Mouse (Mus musculus): ENCODE data around the gene Zfp65. TPM values are rescaled to one million over a fixed set of nuclear protein-coding genes. Genes with fewer than 3 reads are reported as not detected.
"Not testable (repeated sequence)": the region's sequence is repeated elsewhere in the genome, so short reads cannot be mapped to it uniquely, and the experiment has no call there.

Gene Zfp65
- polyA plus RNA-seq (2015; fragmentation: Nextera tagmentation; extraction: Ambion mirVana), result 9.8 and 10.3 TPM in 2 replicates

DNA sequence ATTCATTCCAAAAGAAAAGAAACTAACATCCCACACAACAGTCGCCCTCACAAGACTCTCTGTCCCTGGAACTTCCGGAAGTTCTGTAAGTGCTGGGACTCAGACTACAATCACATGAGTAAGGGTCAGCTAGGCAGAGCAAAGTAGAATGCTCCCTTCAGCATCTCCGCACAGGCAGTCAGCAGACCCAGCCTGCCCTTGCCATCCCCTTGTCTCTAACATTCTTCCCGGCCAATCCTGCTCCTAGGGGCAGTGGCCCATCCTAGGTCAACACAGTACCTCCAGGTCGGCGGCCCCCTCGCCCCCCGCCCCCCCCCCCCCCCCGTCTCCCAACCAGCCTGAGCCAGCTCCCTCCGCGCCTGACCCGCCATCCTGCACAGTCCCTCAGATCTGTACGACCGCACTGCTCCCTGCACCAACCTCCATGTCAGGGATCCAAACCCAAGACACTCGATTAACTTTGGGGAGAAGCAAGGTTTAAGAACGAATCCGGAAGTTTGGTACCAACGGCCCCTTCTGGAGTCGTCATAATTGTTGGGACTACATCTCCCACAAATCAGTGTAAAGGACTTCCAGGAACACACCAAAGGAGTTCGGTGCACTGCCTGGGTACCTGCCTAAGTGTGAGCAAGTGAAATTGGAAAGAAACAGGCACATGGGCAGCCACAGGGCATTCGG, at the start of gene Zfp65:
Gene Zfp65 (minus strand): TSS at position 533 of the 678 bp plus-strand sequence.
- Histone ChIP-seq H3K4me3 (replicated peaks) (peak within 1 kb of the TSS; percentile 55), H3K36me3 (no peaks in the 10 kb centered on the region; the same call in 1 of the 2 replicates), H3K27ac (no peak within 1 kb of the TSS; the same call in 1 of the 2 replicates), H3K9me3 (no peaks in the 10 kb centered on the region), H3K27me3 (no peaks in the 10 kb centered on the region), H3K9ac (replicated peaks) (peak within 1 kb of the TSS; percentile 76), H3K4me1 (replicated peaks) (peaks cover 14% of the 10 kb centered on the region), H3K4me2 (replicated peaks) (peak within 1 kb of the TSS; percentile 65)
- 6% methylated on average over 16 of the region's 21 CpGs for WGBS
- peak; percentile 87 for ATAC-seq

DNA sequence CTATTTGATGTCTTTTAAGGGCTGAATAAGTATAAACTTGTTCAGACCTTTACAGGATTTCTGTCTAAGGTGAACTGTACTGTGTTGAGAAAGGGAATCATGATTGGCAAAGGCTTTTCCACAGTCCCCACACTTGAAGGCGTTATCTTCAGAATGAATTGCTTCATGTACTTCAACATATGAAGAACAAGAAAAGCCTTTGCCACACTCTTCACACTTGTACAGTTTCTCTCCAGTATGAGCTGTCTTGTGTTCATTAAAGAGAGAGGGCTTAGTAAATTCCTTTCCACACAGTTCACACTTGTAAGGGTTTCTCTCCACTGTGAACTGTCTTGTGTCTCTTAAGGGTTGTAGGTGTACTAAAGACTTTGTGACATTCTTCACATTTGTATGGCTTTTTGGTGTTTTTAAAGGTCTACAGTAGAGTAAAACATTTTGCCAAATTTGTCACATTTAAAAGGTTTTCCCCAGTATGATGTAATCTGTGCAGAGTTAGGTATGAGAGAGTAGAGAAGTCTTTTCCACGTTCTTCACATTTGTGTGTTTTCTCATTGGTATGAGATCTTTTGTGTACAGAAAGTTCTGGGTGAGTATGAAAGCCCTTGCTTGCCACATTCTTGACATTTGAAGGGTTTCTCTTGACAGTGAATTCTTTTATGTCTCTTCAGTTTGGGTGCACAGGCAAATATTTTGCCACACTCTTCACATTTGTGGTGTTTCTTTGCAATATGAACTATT, 34.2 kb upstream of the Zfp65 start:
- no peak for ATAC-seq

DNA sequence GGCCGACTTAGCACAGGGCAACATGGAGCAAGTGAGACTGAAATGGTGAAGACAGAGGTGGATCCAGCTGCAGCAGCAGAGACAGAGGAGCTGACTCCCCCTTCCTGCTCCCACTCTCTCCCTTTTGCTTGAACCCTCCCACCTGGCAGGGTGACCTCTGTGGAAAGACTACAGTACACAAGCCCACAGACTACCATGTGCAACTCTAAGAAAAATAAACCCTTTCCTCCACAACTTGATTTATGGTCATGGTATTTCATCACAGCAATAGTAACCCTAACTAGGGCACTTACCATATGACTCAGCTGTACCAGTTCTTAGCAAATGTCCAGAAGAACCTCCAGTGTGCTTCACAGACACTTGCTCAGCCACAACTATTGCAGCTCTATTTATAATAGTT, 31.0 kb upstream of the Zfp65 start:
- Histone ChIP-seq H3K4me3 (replicated peaks) (no peak overlapping the region), H3K4me2 (replicated peaks) (no peak overlapping the region), H3K27me3 (no peaks in the 10 kb centered on the region), H3K4me1 (replicated peaks) (no peaks in the 10 kb centered on the region), H3K9ac (replicated peaks) (no peak overlapping the region), H3K9me3 (no peaks in the 10 kb centered on the region), H3K36me3 (no peaks in the 10 kb centered on the region), H3K27ac (no peak overlapping the region)
- WGBS, result 85% methylated on average over 1 of the region's 1 CpGs
- ATAC-seq, result no peak

More for the DNA sequence above, 34.2 kb upstream of the Zfp65 start:
- Histone ChIP-seq H3K36me3 (no peaks in the 10 kb centered on the region), H3K4me2 (replicated peaks) (no peak overlapping the region), H3K27ac (no peak overlapping the region), H3K9me3 (no peaks in the 10 kb centered on the region), H3K27me3 (no peaks in the 10 kb centered on the region), H3K4me1 (replicated peaks) (no peaks in the 10 kb centered on the region), H3K9ac (replicated peaks) (no peak overlapping the region), H3K4me3 (replicated peaks) (no peak overlapping the region)
- WGBS, result 83% methylated on average over 2 of the region's 2 CpGs

DNA sequence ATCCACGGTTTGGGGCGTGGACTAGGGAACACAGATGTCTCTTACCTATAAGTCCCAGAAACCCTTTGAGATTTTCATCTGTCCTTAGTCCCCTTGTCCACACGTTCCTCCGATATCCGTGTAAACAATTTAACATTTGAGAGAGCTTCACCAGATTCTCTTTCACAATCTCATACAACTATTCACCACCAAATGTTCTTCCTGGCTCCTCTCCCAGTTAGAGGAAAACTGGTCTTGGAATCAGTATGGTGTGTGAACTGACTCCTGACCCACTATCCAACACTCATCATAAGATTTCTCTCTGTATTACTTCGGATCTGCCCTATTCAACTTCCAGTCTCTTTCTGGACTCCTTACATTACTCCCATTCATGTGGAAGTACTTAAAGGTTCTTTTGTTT, 26.8 kb upstream of the Zfp65 start:
- Histone ChIP-seq H3K4me2 (replicated peaks) (peak overlapping the region; percentile 70; the same call in 1 of the 2 replicates), H3K9ac (replicated peaks) (no peak overlapping the region), H3K4me3 (replicated peaks) (no peak overlapping the region), H3K4me1 (replicated peaks) (peaks cover 4% of the 10 kb centered on the region), H3K27ac (no peak overlapping the region), H3K9me3 (no peaks in the 10 kb centered on the region), H3K36me3 (peaks cover 5% of the 10 kb centered on the region), H3K27me3 (no peaks in the 10 kb centered on the region)
- WGBS, result 80% methylated on average over 6 of the region's 6 CpGs
- ATAC-seq, result no peak

DNA sequence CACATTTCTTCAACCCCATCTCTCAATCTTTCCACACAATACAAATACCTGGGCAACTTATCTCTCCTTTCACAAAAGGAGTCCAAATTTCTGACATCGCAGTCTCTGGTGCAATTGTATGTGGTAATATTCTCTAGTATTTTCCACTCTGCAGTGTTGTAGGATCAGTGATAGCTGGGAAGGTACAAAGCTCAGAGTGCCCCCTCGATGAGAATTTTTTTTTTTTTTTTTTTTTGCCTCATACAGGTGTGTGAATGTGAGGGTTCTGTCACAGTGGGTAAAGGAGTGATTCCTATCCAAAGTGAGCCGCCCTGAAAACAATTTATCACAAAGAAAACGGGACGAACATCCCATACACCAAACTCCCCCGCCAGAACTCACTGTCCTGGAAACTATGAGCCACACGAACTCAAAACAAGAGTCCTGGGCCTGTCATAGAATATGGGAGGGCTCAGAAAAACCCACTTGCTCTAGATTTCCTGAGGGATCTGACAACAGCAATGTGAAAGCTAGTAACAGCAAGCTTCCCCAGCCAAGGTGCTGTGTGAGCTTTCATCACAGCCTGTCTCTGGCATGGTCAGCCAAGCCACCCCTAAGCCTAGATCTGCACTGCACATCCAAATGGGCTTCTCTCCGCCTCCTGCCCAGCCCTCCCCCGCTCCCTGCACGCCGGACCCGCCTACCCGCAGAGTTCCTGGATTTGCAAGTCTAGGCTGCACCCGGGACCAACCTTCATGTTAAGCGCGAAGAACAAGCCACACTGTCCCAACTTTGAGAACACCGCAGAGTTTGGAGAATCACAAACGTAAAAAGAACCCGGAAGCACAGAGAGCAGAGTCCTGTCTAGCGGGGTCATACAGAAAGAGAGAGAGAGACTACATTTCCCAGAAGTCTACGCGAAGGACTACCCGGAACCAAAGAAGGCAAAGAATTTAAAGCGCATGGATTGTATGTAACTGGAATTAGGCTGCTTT, 25.6 kb upstream of the Zfp65 start, which contains the start of gene Zfp85:
Gene Zfp85 (minus strand): TSS at position 896 of the 974 bp plus-strand sequence.
- Histone ChIP-seq H3K9me3 (no peaks in the 10 kb centered on the region; the same call in 1 of the 2 replicates), H3K27me3 (no peaks in the 10 kb centered on the region), H3K9ac (replicated peaks) (peak within 1 kb of the TSS; percentile 69), H3K4me3 (replicated peaks) (peak within 1 kb of the TSS; percentile 74), H3K27ac (peak within 1 kb of the TSS; percentile 56; the same call in 1 of the 2 replicates), H3K4me2 (replicated peaks) (peak within 1 kb of the TSS; percentile 70), H3K4me1 (replicated peaks) (peaks cover 4% of the 10 kb centered on the region), H3K36me3 (peaks cover 11% of the 10 kb centered on the region)
- 8% methylated on average over 24 of the region's 24 CpGs for whole genome bisulfite sequencing
- peak; percentile 96 for ATAC-seq

DNA sequence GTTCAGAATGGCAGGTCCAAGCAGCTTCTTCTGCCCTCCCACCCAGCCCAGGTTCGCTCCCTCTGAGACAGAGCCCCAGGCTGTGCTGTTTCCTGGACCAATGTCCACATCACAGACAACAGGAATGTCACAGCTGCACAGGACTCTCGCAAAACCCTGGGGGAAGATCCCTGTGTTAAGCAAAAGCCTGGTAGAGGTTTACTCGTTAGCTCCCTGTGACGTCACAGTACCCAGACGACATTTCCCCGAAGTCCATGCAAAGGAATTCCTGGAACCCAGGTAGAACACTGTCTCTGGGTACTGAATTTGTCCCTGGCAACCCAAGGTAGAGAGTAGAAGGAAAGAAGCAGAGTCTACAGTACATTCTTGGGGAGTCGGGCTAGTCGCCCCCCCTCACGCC, 14.9 kb upstream of the Zfp65 start:
- Histone ChIP-seq H3K9me3 (peaks cover 10% of the 10 kb centered on the region), H3K36me3 (peaks cover 36% of the 10 kb centered on the region), H3K27me3 (no peaks in the 10 kb centered on the region), H3K4me2 (replicated peaks) (no peak overlapping the region), H3K27ac (no peak overlapping the region), H3K4me1 (replicated peaks) (no peaks in the 10 kb centered on the region), H3K9ac (replicated peaks) (no peak overlapping the region), H3K4me3 (replicated peaks) (no peak overlapping the region)
- no peak for ATAC-seq
- 94% methylated on average over 9 of the region's 9 CpGs for WGBS

DNA sequence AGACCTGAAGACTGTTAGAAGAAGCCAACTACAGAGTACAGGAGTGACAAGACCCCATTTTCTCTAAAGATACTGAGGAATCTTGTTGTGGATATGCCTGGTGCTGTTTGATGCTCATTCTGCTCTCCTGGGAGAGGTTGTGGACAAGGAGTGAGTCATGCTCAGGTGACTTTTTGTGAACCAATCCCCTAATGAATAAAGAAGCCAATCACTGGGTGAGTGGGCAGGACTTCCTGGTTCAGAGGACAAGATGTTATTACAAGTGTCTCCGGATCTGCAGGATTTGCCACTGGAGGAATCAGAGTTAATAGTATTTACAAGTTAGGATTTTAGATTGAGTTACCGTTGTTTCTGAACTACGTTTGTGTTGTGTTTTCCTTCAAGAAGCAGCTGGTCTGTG, 14.0 kb upstream of the Zfp65 start:
- Histone ChIP-seq H3K9ac (replicated peaks) (no peak overlapping the region), H3K4me2 (replicated peaks) (no peak overlapping the region), H3K27me3 (no peaks in the 10 kb centered on the region), H3K27ac (no peak overlapping the region), H3K9me3 (peaks cover 4% of the 10 kb centered on the region; the same call in 1 of the 2 replicates), H3K36me3 (peaks cover 27% of the 10 kb centered on the region), H3K4me3 (replicated peaks) (no peak overlapping the region), H3K4me1 (replicated peaks) (no peaks in the 10 kb centered on the region)
- 91% methylated on average over 3 of the region's 3 CpGs for WGBS
- no peak for ATAC-seq

DNA sequence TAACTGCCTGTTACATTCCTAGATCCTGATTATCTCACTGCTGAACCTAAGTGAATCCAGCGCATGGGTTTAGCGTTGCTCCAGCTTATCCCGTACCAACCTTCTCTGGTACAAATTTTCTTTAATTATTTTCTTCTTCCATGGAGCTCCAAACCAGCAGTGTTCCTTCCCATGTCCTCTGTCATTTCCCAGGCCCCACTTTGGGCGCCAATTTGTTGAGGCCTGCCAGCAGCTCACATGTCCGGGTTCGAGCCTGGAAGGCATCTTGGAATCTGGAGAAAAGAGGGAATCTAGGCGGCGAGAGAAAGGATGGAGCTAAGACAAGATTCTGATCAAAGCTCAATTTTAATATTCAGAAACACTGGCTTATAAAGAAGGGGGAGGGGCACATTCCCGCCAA, 5.4 kb upstream of the Zfp65 start:
- H3K27ac ChIP-seq; H3K9ac ChIP-seq (replicated peaks); ATAC-seq; H3K4me2 ChIP-seq (replicated peaks); H3K27me3 ChIP-seq; H3K9me3 ChIP-seq; H3K4me3 ChIP-seq (replicated peaks); H3K36me3 ChIP-seq; H3K4me1 ChIP-seq (replicated peaks): not testable (repeated sequence)
- 95% methylated on average over 9 of the region's 9 CpGs for WGBS

DNA sequence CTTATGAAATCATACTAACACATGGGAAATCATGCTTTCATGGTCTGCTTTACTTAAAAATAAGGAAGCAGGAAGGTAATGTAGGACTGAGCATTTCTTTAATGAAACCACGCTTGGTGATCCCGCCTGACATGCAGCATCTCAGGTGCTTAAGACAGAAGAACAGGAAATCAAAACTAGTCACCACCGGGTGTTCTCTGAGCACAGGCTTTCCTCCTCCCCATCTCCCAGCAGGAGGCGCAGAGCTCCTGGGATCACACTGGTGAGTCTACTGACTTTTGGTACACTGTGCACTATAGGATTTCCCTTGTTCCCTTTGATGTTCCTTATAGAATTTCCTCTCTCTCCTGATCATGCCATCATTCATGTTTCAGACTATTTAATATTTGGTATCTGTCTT, 468 bp upstream of the Zfp65 start:
- Histone ChIP-seq H3K4me2 (replicated peaks) (peak overlapping the region; percentile 65), H3K4me1 (replicated peaks) (peaks cover 14% of the 10 kb centered on the region), H3K9ac (replicated peaks) (peak overlapping the region; percentile 76), H3K4me3 (replicated peaks) (peak overlapping the region; percentile 55)
- not testable (repeated sequence) for H3K27ac ChIP-seq, H3K27me3 ChIP-seq, H3K36me3 ChIP-seq, H3K9me3 ChIP-seq
- ATAC-seq, result peak; percentile 67
- 53% methylated on average over 4 of the region's 4 CpGs for WGBS

DNA sequence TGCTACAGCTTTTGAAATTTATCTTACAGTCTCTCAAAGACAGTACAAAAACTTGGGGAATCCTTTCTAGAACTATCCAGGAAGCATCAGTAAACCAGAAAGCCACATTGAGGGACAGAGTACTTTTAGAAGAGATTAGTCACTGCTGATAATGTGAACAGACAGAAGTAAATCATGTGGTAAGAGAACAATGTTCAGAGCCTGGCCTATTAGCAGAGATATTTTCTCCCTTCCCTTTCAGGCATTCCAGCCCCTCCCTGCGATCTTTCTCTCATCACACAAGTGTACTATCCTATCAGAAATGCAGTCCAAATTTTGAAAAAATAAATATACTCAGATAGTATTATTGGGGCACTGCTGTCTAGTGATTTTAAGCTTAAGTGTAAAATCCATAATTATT, 867 bp downstream of the Zfp65 start:
- Histone ChIP-seq H3K9ac (replicated peaks) (no peak overlapping the region), H3K27me3 (no peaks in the 10 kb centered on the region), H3K4me1 (replicated peaks) (peaks cover 18% of the 10 kb centered on the region), H3K4me2 (replicated peaks) (peak overlapping the region; percentile 65), H3K36me3 (no peaks in the 10 kb centered on the region), H3K9me3 (no peaks in the 10 kb centered on the region), H3K27ac (no peak overlapping the region), H3K4me3 (replicated peaks) (peak overlapping the region; percentile 55)
- WGBS, result 68% methylated on average over 1 of the region's 1 CpGs
- ATAC-seq, result no peak

DNA sequence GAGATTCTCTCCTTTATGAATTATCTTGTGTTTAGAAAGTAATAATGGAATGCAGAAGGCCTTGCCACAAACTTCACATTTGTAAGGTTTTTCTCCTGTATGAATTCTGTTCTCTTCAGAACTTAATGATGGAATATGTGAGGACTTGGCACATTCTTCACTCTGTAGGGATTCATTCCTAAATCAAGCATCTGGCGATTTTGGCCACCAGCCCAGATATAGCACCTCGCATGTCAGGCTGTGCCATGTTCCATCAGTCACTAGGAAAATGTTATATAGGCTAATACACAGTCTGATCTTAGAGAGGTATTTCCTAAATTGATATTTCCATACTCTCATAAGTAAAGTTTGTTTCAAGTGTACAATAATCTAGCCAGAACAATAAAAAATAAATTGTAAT, 3.6 kb downstream of the Zfp65 start:
- WGBS, result 78% methylated on average over 2 of the region's 2 CpGs
- H3K4me2 ChIP-seq (replicated peaks); H3K27ac ChIP-seq; H3K36me3 ChIP-seq; H3K27me3 ChIP-seq; H3K9ac ChIP-seq (replicated peaks); ATAC-seq; H3K9me3 ChIP-seq; H3K4me3 ChIP-seq (replicated peaks): not testable (repeated sequence)
- H3K4me1 ChIP-seq (replicated peaks), result peaks cover 21% of the 10 kb centered on the region
